Mouse (Mus musculus): ENCODE results near the gene Cracr2b. TPM values are rescaled to one million over a fixed set of nuclear protein-coding genes. Genes with fewer than 3 reads are reported as not detected.
A peak's percentile ranks its signal among the peaks of the same experiment; 100 is the strongest.

Cracr2b gene
- polyA plus RNA-seq, 1 experiment from 2014 or later, result 7.7 TPM

DNA sequence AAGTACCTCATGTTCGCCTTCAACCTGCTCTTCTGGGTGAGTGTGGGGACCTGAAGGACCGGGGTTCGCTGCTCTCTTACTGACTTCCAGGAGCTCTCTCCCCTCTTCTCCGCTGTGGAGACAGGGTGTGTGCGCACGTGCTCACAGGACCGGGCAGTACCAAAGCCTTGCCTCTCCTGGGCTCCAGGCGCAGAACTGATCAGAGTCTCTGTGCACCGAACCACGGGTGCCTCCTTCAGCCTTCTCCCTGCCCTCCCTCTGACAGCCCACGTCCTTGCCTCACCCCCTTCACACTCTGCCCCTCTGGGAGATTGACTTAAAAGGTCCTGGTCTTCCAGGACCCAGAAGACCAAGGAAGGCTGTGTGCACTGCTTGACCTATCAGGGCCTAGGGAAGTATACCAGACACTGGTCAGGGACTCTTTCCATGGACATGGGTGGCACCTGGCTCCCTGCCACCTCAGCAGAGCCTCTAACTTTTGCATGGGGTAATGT, 21.7 kb downstream of the Cracr2b start:
- no peaks in the 10 kb centered on the region for H3K36me3 ChIP-seq
- peaks cover 42% of the 10 kb centered on the region for H3K27me3 ChIP-seq
- peak overlapping the region; percentile 60 for H3K9ac ChIP-seq (replicated peaks)
- peak overlapping the region; percentile 96 for H3K4me2 ChIP-seq
- H3K4me3 ChIP-seq (replicated peaks), result peak overlapping the region; percentile 61
- WGBS, result 5% methylated on average over 11 of the region's 11 CpGs
- H3K27ac ChIP-seq, result no peak overlapping the region
- H3K4me1 ChIP-seq (replicated peaks), result peaks cover 33% of the 10 kb centered on the region
- no peaks in the 10 kb centered on the region for H3K9me3 ChIP-seq
- no peak for ATAC-seq (ENCODE audit: insufficient number of reproducible peaks, insufficient read depth, low FRiP score, low TSS enrichment, low read depth)

DNA sequence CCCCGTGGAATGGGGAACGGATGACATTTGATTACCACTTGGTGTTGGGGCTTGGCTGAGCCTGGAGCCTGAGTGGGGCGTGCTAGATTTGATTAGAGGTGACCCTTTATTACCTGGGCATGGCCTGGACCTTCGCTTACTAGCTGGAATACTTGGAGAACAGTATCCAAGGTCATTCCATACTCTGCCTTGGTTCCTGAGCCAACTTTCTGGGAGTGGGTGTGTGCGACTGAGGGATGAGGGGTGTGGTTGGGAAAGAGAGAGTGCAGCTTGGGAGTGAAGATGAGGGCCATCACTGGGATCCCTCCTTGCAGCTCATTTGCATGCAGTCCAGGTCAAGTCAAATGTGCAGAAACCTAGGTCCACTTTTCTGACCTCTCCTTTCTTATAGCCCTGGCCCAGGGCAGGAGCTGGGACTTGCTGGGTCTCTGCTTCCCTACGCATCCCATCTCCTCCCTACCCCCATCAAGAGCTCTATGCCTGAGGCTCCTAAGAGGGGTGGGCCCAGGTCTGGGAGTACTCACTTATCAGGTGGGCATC, 22.3 kb downstream of the Cracr2b start:
- no peaks in the 10 kb centered on the region for H3K36me3 ChIP-seq
- ATAC-seq (ENCODE audit: insufficient number of reproducible peaks, insufficient read depth, low FRiP score, low TSS enrichment, low read depth), result no peak
- H3K9ac ChIP-seq (replicated peaks), result no peak overlapping the region
- no peak overlapping the region for H3K4me3 ChIP-seq (replicated peaks)
- peaks cover 26% of the 10 kb centered on the region for H3K4me1 ChIP-seq (replicated peaks)
- peak overlapping the region; percentile 96; the same call in 1 of the 2 replicates for H3K4me2 ChIP-seq
- peaks cover 42% of the 10 kb centered on the region for H3K27me3 ChIP-seq
- WGBS, result 72% methylated on average over 6 of the region's 6 CpGs
- H3K9me3 ChIP-seq, result no peaks in the 10 kb centered on the region
- no peak overlapping the region for H3K27ac ChIP-seq

DNA sequence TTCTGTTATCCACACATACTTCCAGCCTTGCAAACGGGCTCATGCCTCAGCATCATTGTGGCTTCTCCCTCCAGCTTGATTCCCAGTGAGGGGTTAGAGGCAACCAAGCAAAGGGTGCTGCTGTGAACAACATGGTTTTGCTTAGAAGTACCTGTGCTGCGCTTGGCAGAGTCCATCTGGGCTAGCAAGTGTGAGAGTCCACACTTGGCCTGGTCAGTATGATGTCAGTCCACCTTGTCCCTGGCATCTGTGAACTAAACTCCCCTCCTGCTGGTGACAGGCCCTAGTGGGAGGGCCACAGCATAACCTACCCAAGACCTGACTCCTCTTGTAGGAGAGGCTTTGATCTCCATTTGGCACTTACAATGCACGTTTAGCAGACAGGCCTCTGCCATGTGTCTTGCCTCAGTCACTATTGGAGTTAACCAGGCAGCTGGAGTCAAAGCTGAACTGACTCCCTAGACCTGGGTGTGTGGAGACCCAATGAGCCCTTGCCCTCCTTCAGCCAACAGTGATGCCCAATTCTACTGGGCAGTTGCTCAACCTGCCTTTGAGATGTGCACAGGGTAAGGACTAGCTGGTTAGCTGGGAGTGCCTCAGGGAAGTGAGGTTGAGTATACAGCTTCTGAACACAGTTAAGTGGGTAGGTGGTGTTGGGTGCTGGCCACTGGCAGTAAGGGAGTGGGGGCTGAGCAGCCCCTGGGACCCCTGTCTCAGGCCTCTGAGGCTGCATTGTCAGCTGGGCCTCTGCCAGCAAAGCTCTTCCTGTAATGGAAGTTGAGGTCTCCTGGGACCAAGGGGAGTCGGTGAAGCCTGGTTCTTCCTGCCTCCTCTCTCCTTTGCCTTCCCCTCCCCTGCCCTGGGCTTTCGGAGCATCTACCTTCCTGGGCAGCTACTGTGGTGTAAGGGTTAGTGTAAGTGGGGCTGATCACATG, 23.6 kb downstream of the Cracr2b start:
- Histone ChIP-seq H3K36me3 (no peaks in the 10 kb centered on the region), H3K27ac (no peak overlapping the region), H3K9me3 (no peaks in the 10 kb centered on the region), H3K4me1 (replicated peaks) (peaks cover 23% of the 10 kb centered on the region), H3K4me3 (replicated peaks) (no peak overlapping the region), H3K4me2 (no peak overlapping the region), H3K27me3 (peaks cover 42% of the 10 kb centered on the region), H3K9ac (replicated peaks) (no peak overlapping the region)
- WGBS, result 61% methylated on average over 5 of the region's 5 CpGs
- no peak for ATAC-seq (ENCODE audit: insufficient number of reproducible peaks, insufficient read depth, low FRiP score, low TSS enrichment, low read depth)

DNA sequence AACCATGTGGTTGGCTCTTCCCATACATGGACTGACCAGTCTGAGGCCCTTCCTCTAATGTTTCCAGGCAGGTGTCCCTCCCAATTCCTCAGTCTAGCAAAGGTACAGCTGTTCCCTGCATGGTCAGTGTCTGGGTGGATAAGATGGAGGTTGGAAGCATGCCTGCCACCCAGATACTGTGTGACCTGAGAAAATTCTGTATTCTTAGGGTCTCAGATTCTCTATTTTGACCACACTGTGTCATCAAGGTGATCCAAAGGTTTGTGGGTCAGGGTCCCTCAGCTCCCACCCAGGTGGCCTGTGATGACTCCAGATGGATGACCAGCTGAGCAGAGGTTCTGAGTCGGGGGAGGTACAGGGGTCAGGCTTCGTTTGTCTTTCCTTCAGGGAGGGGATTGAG, 24.3 kb downstream of the Cracr2b start:
- WGBS, result 64% methylated on average over 2 of the region's 2 CpGs
- H3K9ac ChIP-seq (replicated peaks), result no peak overlapping the region

DNA sequence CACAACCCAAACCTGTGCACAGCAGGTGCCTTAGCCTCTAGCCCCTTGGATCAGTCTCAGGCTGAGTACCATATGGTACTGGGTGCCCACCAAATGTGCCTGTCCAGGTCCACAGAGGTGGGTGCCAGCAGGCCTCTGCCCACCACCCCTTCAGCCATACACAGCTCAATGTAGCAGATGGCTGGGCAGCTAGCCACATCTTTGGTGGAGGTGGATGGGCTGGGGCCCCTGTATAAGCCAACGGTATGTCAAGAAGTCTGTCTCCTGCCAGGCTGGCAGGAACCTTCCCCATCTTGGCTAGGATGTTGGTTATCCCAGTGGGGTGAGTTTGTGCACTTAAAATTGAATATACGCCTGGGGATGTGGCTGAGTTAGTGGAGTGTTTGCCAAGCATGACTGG, 24.7 kb downstream of the Cracr2b start:
- WGBS, result 89% methylated on average over 2 of the region's 2 CpGs
- peaks cover 23% of the 10 kb centered on the region for H3K4me1 ChIP-seq (replicated peaks)
- no peak overlapping the region for H3K4me2 ChIP-seq
- 0 out of 2 replicates have a peak, but pooled peaks cover under 1% of the 10 kb centered on the region for H3K36me3 ChIP-seq
- H3K9ac ChIP-seq (replicated peaks), result no peak overlapping the region
- H3K27ac ChIP-seq, result no peak overlapping the region
- H3K4me3 ChIP-seq (replicated peaks), result no peak overlapping the region
- H3K9me3 ChIP-seq, result no peaks in the 10 kb centered on the region
- no peak for ATAC-seq (ENCODE audit: insufficient number of reproducible peaks, insufficient read depth, low FRiP score, low TSS enrichment, low read depth)
- peaks cover 39% of the 10 kb centered on the region for H3K27me3 ChIP-seq

More for the DNA sequence above, 24.3 kb downstream of the Cracr2b start:
- Histone ChIP-seq H3K27ac (no peak overlapping the region), H3K4me3 (replicated peaks) (no peak overlapping the region), H3K4me1 (replicated peaks) (peaks cover 23% of the 10 kb centered on the region), H3K9me3 (no peaks in the 10 kb centered on the region), H3K36me3 (no peaks in the 10 kb centered on the region), H3K27me3 (peaks cover 41% of the 10 kb centered on the region), H3K4me2 (no peak overlapping the region)
- no peak for ATAC-seq (ENCODE audit: insufficient number of reproducible peaks, insufficient read depth, low FRiP score, low TSS enrichment, low read depth)

DNA sequence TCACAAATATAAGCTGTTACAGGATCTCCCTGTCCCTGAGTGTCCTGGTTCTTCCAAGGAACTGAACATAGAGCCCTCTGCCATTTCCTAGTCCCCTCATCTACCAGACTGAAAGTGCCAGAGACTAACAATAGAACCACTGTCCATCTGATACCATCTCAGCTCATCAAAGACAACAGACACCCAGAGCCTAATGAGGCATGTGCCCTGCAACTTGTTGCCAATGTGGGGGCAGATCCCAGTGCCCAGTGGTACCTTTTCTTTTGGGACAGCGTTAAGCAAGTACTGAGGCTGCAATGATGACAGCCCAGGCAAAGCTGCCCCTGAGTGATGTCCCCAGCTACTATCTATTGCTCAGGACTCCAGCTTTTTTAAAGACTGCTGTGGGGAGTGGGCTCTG, 25.3 kb downstream of the Cracr2b start:
- no peak for ATAC-seq (ENCODE audit: insufficient number of reproducible peaks, insufficient read depth, low FRiP score, low TSS enrichment, low read depth)
- Histone ChIP-seq H3K9me3 (no peaks in the 10 kb centered on the region), H3K4me3 (replicated peaks) (no peak overlapping the region), H3K9ac (replicated peaks) (no peak overlapping the region), H3K27ac (no peak overlapping the region), H3K36me3 (0 out of 2 replicates have a peak, but pooled peaks cover 7% of the 10 kb centered on the region), H3K4me2 (no peak overlapping the region), H3K27me3 (peaks cover 36% of the 10 kb centered on the region), H3K4me1 (replicated peaks) (peaks cover 18% of the 10 kb centered on the region)
- 96% methylated on average over 1 of the region's 1 CpGs for WGBS

DNA sequence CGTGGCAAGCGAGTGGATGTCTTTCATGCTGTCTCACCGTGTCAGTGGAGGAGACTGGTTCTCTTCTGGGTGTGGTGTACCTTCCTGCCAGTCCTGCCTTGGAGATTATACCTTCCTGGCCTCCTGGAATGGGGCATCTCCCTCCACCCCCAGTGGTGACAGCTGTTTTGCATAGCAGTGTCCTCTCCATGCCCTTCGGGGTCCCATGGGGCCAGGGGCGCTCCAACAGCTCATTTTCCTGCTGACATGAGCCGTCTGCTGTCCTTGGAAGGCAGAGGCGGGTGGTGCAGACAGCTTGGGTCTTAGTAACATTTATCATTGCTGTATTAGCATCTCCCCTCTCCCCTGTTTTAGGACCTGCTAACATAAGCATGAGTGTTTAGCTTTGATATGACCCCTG, 26.2 kb downstream of the Cracr2b start:
- H3K27ac ChIP-seq, result no peak overlapping the region
- WGBS, result 75% methylated on average over 7 of the region's 7 CpGs
- no peak for ATAC-seq (ENCODE audit: insufficient number of reproducible peaks, insufficient read depth, low FRiP score, low TSS enrichment, low read depth)

DNA sequence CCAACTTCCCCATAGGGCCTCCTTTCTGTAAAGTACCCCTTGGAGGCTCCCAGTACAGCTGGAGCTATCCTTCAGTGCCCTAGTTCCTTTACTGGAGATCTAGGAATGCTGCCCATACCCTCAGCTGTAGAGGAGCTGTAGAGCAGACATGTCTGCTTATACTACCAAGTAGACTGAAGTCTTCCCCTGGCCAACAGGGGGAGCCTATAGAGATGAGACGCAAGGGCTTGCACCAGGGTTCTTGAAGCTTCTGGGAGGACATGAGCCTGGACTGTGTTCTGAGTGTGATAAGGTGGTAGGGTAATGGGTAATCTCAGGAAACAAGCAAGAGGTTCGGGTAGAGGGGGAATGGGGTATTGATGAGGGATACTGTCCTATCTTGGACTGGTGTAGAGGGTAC, 30.3 kb downstream of the Cracr2b start:
- Histone ChIP-seq H3K9me3 (no peaks in the 10 kb centered on the region), H3K4me3 (replicated peaks) (no peak overlapping the region), H3K27ac (no peak overlapping the region), H3K4me1 (replicated peaks) (no peaks in the 10 kb centered on the region), H3K27me3 (no peaks in the 10 kb centered on the region), H3K36me3 (peaks cover 37% of the 10 kb centered on the region; the same call in 1 of the 2 replicates), H3K9ac (replicated peaks) (no peak overlapping the region), H3K4me2 (no peak overlapping the region)
- 86% methylated on average over 2 of the region's 2 CpGs for WGBS
- no peak for ATAC-seq (ENCODE audit: insufficient number of reproducible peaks, insufficient read depth, low FRiP score, low TSS enrichment, low read depth)

More for the DNA sequence above, 26.2 kb downstream of the Cracr2b start:
- Histone ChIP-seq H3K4me1 (replicated peaks) (peaks cover 9% of the 10 kb centered on the region), H3K9ac (replicated peaks) (no peak overlapping the region), H3K4me3 (replicated peaks) (no peak overlapping the region), H3K9me3 (no peaks in the 10 kb centered on the region), H3K4me2 (no peak overlapping the region), H3K36me3 (peaks cover 15% of the 10 kb centered on the region; the same call in 1 of the 2 replicates), H3K27me3 (peaks cover 27% of the 10 kb centered on the region)

DNA sequence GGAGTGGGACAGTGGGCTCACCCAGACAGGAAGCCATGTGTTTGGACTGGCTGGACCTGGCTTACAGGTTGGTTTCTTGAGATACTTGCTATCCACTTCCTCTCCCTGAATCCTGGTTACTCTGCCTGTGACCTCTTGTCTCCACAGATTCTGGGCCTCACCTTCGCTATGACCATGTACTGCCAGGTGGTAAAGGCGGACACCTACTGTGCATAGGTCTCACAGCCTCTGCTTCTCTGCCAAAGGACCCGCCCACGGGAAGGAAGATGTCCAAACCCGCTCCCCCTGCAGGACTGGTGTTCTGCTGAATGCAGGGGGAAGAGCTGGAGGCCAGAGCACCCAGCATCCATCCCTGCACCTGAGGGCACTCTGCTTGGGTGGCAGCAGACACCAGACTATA, 31.8 kb downstream of the Cracr2b start:
- no peaks in the 10 kb centered on the region for H3K4me1 ChIP-seq (replicated peaks)
- WGBS, result 87% methylated on average over 5 of the region's 5 CpGs
- H3K27ac ChIP-seq, result no peak overlapping the region
- no peak overlapping the region for H3K9ac ChIP-seq (replicated peaks)
- peaks cover 41% of the 10 kb centered on the region; the same call in 1 of the 2 replicates for H3K36me3 ChIP-seq
- no peak overlapping the region for H3K4me2 ChIP-seq
- H3K9me3 ChIP-seq, result no peaks in the 10 kb centered on the region
- H3K4me3 ChIP-seq (replicated peaks), result no peak overlapping the region
- no peak for ATAC-seq (ENCODE audit: insufficient number of reproducible peaks, insufficient read depth, low FRiP score, low TSS enrichment, low read depth)
- H3K27me3 ChIP-seq, result no peaks in the 10 kb centered on the region

DNA sequence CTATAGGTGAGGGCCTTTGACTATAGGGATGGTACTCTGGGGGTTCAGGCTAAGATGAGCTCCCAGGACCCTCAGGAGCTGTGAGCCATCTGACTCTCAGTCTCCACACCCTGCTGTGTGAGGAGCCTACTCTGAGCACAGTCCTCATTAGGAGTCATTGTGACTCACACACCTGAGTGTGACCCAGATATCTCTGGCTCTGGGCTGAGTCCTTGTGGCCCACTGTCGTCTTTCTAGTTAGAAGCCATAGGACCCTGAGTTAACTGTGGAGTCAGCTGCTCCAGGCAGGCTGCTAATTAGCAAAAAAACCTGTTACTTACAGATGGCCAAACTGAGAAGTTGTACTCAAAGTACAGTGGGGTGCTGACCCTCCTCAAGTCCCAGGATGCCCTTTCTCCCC, 32.8 kb downstream of the Cracr2b start:
- Histone ChIP-seq H3K9me3 (no peaks in the 10 kb centered on the region), H3K27ac (no peak overlapping the region), H3K4me3 (replicated peaks) (no peak overlapping the region), H3K27me3 (no peaks in the 10 kb centered on the region), H3K4me2 (no peak overlapping the region), H3K9ac (replicated peaks) (no peak overlapping the region), H3K4me1 (replicated peaks) (no peaks in the 10 kb centered on the region), H3K36me3 (peaks cover 43% of the 10 kb centered on the region; the same call in 1 of the 2 replicates)
- ATAC-seq (ENCODE audit: insufficient number of reproducible peaks, insufficient read depth, low FRiP score, low TSS enrichment, low read depth), result no peak
- 80% methylated on average over 1 of the region's 1 CpGs for WGBS

DNA sequence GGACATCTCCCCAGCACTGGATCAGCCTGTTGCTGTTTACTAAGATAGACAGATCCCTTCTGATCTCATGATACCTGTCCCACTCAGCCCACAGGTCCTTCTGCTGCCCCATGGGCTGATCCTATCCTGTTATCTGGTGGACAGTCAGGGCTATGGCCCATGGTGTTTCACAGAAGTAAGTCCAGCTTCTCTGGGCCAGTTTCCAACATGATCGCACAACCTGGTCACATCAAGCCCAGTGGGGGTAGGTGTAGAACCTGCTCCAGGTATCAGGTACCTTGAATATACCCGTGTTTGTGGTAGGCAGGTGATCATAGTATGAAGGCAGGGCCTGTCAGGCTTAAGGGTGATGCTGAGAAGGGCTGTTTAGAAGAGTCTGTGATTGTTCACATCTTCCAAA, 34.5 kb downstream of the Cracr2b start:
- Histone ChIP-seq H3K27me3 (no peaks in the 10 kb centered on the region), H3K9me3 (no peaks in the 10 kb centered on the region), H3K36me3 (peaks cover 52% of the 10 kb centered on the region), H3K27ac (no peak overlapping the region), H3K4me1 (replicated peaks) (no peaks in the 10 kb centered on the region), H3K9ac (replicated peaks) (no peak overlapping the region), H3K4me3 (replicated peaks) (no peak overlapping the region), H3K4me2 (no peak overlapping the region)
- ATAC-seq (ENCODE audit: insufficient number of reproducible peaks, insufficient read depth, low FRiP score, low TSS enrichment, low read depth), result no peak
- WGBS, result 79% methylated on average over 2 of the region's 2 CpGs

Measured in limb, embryonic 12.5 days (tissue).